Mouse (Mus musculus): ENCODE measurements around the gene Ano10.
A peak's percentile ranks its signal among the peaks of the same experiment; 100 is the strongest.

DNA sequence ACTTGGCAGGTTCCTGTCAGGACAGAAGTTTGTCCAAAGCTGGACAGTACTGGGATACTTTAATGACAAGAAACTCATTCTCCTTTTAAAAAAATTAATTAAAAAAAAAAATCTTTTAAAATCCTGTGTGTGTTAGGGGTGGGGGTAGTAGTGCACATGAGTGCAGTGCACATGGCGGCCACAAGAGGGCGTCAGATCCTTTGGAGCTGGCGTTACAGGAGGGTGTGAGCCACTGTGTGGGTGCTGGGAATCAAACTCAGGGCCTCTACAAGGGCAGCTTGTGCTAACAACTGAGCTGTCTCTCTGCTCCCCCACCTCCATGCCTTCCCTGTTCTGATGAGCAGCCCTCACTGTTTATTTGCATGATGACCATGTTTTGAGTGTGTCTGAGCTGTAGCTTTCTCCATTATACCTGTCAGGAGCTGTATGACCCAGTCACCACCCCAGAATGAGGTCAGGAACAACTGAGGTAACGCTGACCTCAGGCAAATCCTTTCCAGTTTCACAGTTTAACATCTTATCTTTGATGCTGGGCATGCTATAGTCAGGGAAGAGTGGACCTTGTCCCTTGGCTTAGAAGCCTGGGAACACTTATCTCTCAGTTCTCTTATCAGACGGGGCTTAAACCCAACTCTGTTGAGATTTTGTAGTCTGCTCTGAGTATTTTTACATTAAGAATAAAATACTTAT lies 137.7 kb downstream of the Ano10 start:
- TF ChIP-seq POLR2A (IDR thresholded peaks at IDR 0.05; ENCODE audit: borderline replicate concordance, control insufficient read depth, low read depth, low read length) (no peak), CTCF (IDR thresholded peaks at IDR 0.05; ENCODE audit: control insufficient read depth, insufficient read depth, low read length) (peak; percentile 46; the same call in 1 of the 2 replicates)

Measured in bone marrow, adult 2 months (tissue).